Mouse (Mus musculus): Measurements from ENCODE around the gene Hcn3. TPM values are rescaled to one million over a fixed set of nuclear protein-coding genes. Genes with fewer than 3 reads are reported as not detected.

Hcn3 gene
- polyA plus RNA-seq, 1 experiment from 2014 or later = 0.45 TPM

DNA sequence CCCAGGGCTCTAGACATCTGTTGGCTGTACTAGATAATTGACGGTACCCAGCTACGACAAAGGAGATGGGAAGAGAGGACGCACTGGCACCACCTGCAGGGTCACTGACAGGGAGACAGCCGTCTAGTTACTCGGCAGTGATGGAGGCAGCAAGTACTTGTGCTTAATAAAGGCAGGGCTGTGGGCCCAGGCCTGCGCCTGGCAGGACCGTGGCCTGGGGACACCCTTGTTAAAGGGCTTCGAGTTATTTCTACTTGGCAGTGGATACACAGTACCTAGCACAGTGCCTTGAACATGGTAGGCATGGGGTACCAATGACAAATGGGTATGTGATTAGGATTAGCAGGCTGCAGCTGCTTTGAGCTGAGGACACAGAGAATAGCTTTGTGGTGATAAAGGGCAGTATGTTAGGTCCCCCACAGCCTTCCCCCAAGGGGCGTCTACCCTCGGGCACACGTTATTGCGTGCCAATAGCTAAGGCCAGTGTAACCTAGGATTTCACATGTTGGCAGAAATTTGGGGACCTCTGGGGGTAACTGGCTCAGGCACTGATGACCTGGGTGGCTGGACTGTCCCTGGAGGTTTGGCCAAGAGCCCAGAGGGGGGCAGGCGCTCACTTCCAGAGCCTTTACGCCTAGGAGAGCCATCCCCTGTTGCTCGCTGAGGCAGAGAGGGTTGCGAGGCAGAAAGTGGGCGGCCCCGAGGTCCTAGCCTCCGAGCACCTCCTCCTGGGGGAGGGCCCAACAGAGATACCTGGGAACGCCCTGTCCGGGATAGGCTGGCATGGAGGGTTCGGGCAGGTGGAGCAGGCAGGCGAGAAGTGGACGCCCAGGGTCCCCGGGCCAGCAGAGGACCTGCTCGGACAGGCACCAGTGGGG, 12.7 kb downstream of the Hcn3 start:
- H3K9me3 ChIP-seq (ENCODE audit: control insufficient read depth, low read length) = no peaks in the 10 kb centered on the region
- TF ChIP-seq CTCF (IDR thresholded peaks at IDR 0.05; ENCODE audit: low read depth) = no peak
- no peak for TF ChIP-seq EP300 (optimal IDR thresholded peaks at IDR 0.05)
- peak overlapping the region; percentile 24; the same call in 1 of the 2 replicates for H3K4me3 ChIP-seq (ENCODE audit: low read depth, low read length)
- no peaks in the 10 kb centered on the region for H3K27me3 ChIP-seq (ENCODE audit: control insufficient read depth, insufficient read depth, low read length)
- ATAC-seq (ENCODE audit: low FRiP score, low TSS enrichment) (peak; percentile 88), DNase-seq (ENCODE audit: low spot score) (peak; percentile 82)
- no peaks in the 10 kb centered on the region for H3K36me3 ChIP-seq (ENCODE audit: control insufficient read depth, insufficient read depth, low read length)
- peak overlapping the region; percentile 48 for H3K4me2 ChIP-seq (replicated peaks; ENCODE audit: low read depth)
- H3K9ac ChIP-seq (ENCODE audit: low read length) = peak overlapping the region; percentile 43; the same call in 1 of the 2 replicates
- no peaks in the 10 kb centered on the region for H3K4me1 ChIP-seq (replicated peaks; ENCODE audit: control insufficient read depth, insufficient read depth)
- 29% methylated on average over 23 of the region's 26 CpGs for WGBS
- H3K27ac ChIP-seq (replicated peaks) = no peak overlapping the region

DNA sequence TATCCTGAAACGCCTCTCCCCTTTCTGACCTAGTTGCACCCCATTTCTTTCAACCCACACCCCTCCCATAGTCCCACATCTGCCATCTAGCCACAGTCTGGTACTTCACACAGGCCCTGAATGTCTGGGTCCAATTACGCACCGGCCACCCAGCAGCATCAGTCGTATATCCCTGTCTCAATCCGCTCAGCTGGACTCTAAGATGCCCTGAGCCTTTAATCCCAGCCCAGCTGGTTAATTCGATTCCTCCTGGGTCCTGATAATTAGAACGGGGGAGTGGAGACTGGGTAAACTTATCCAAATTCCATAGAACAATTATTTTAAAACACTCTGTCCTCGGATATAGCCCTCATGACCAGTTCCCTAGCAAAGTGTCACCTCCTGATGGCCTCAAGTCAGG, 14.4 kb downstream of the Hcn3 start:
- Histone ChIP-seq H3K9me3 (ENCODE audit: control insufficient read depth, low read length) (no peaks in the 10 kb centered on the region), H3K27me3 (ENCODE audit: control insufficient read depth, insufficient read depth, low read length) (no peaks in the 10 kb centered on the region), H3K4me3 (ENCODE audit: low read depth, low read length) (no peak overlapping the region), H3K27ac (replicated peaks) (no peak overlapping the region), H3K4me1 (replicated peaks; ENCODE audit: control insufficient read depth, insufficient read depth) (no peaks in the 10 kb centered on the region), H3K36me3 (ENCODE audit: control insufficient read depth, insufficient read depth, low read length) (no peaks in the 10 kb centered on the region), H3K9ac (ENCODE audit: low read length) (no peak overlapping the region), H3K4me2 (replicated peaks; ENCODE audit: low read depth) (no peak overlapping the region)
- ATAC-seq (ENCODE audit: low FRiP score, low TSS enrichment) (no peak), DNase-seq (ENCODE audit: low spot score) (no peak)
- no peak for TF ChIP-seq EP300 (optimal IDR thresholded peaks at IDR 0.05)
- TF ChIP-seq CTCF (IDR thresholded peaks at IDR 0.05; ENCODE audit: low read depth) = no peak
- 50% methylated on average over 8 of the region's 8 CpGs for WGBS

DNA sequence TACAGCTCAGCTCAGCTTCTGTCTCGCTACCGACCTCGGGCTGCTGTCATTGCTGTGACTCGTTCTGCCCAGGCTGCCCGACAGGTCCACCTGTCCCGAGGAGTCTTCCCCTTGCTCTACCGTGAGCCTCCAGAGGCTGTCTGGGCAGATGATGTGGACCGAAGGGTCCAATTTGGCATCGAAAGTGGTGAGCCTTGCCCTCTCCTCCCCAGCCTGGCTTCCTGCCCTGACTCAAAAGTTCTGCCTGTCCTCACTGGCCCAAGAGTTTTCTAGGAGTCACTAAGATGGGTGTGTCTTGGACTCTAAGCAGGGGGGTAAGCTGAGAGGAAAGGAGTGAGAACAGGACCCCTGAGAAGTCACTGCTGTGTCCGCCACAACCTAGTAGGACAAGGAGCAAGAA, 15.2 kb downstream of the Hcn3 start:
- no peak overlapping the region for H3K27ac ChIP-seq (replicated peaks)
- H3K36me3 ChIP-seq (ENCODE audit: control insufficient read depth, insufficient read depth, low read length) = no peaks in the 10 kb centered on the region
- no peaks in the 10 kb centered on the region for H3K9me3 ChIP-seq (ENCODE audit: control insufficient read depth, low read length)
- H3K9ac ChIP-seq (ENCODE audit: low read length) = 0 out of 2 replicates have a peak overlapping the region, but pooled peaks have one; percentile 23
- ATAC-seq (ENCODE audit: low FRiP score, low TSS enrichment) (no peak), DNase-seq (ENCODE audit: low spot score) (no peak)
- H3K27me3 ChIP-seq (ENCODE audit: control insufficient read depth, insufficient read depth, low read length) = no peaks in the 10 kb centered on the region
- WGBS = 71% methylated on average over 10 of the region's 10 CpGs
- TF ChIP-seq CTCF (IDR thresholded peaks at IDR 0.05; ENCODE audit: low read depth) = no peak
- TF ChIP-seq EP300 (optimal IDR thresholded peaks at IDR 0.05) = no peak
- H3K4me1 ChIP-seq (replicated peaks; ENCODE audit: control insufficient read depth, insufficient read depth) = no peaks in the 10 kb centered on the region
- H3K4me2 ChIP-seq (replicated peaks; ENCODE audit: low read depth) = no peak overlapping the region
- no peak overlapping the region for H3K4me3 ChIP-seq (ENCODE audit: low read depth, low read length)

DNA sequence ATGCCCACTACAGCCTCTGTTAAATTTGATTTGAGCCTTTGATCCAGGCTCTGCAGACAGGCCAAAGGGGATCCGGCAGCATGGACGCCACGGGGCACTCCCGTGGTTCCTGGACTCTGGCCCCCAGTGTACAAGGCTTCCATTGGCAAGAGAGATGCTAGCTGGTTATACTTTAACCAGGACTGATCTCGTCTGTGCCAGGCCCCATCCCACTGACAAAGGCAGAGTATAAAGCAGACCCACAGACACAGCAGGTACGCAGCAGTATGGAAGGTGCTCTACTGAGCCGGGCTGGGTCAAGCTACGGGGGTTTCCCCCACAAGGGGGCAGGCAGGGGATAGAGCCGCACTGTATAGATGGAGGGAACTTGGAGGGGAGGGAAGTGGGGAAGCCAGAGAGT, 23.6 kb downstream of the Hcn3 start:
- no peaks in the 10 kb centered on the region for H3K9me3 ChIP-seq (ENCODE audit: control insufficient read depth, low read length)
- H3K4me3 ChIP-seq (ENCODE audit: low read depth, low read length) = no peak overlapping the region
- H3K9ac ChIP-seq (ENCODE audit: low read length) = no peak overlapping the region
- H3K27ac ChIP-seq (replicated peaks) = 0 out of 2 replicates have a peak overlapping the region, but pooled peaks have one; percentile 8
- WGBS = 33% methylated on average over 9 of the region's 9 CpGs
- no peaks in the 10 kb centered on the region for H3K27me3 ChIP-seq (ENCODE audit: control insufficient read depth, insufficient read depth, low read length)
- H3K4me1 ChIP-seq (replicated peaks; ENCODE audit: control insufficient read depth, insufficient read depth) = no peaks in the 10 kb centered on the region
- H3K4me2 ChIP-seq (replicated peaks; ENCODE audit: low read depth) = no peak overlapping the region
- no peak for TF ChIP-seq EP300 (optimal IDR thresholded peaks at IDR 0.05)
- TF ChIP-seq CTCF (IDR thresholded peaks at IDR 0.05; ENCODE audit: low read depth) = peak; percentile 53
- peak; percentile 74 for DNase-seq (ENCODE audit: low spot score)
- peak; percentile 74 for ATAC-seq (ENCODE audit: low FRiP score, low TSS enrichment)
- no peaks in the 10 kb centered on the region for H3K36me3 ChIP-seq (ENCODE audit: control insufficient read depth, insufficient read depth, low read length)

DNA sequence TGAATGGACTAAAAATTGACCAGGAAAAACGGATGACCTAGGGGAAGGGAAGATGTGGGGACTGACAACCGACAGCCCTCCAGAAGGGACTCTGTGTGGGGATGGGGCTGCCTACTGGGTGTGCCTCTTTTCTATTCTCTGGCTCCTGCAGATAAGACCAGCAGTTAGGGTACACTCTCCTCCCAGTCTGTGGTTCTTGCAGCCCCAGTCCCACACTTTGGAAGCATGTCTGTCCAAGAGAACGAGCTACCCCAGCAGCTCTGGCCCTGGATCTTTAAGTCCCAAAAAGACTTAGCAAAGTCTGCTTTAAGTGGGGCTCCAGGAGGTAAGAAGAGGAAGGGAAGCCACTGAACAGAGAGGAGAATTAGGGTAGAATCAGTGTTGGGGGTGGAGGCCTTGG, 24.0 kb downstream of the Hcn3 start, which contains the start of gene Pklr:
TSS of gene Pklr (plus strand) at position 185 of the 400 bp plus-strand sequence.
- no peaks in the 10 kb centered on the region for H3K9me3 ChIP-seq (ENCODE audit: control insufficient read depth, low read length)
- no peaks in the 10 kb centered on the region for H3K4me1 ChIP-seq (replicated peaks; ENCODE audit: control insufficient read depth, insufficient read depth)
- no peak for ATAC-seq (ENCODE audit: low FRiP score, low TSS enrichment)
- no peak within 1 kb of the TSS for H3K9ac ChIP-seq (ENCODE audit: low read length)
- WGBS = 50% methylated on average over 3 of the region's 3 CpGs
- H3K27me3 ChIP-seq (ENCODE audit: control insufficient read depth, insufficient read depth, low read length) = no peaks in the 10 kb centered on the region
- H3K4me2 ChIP-seq (replicated peaks; ENCODE audit: low read depth) = no peak within 1 kb of the TSS; the same call in 1 of the 2 replicates
- 0 out of 2 replicates have a peak within 1 kb of the TSS, but pooled peaks have one; percentile 8 for H3K27ac ChIP-seq (replicated peaks)
- no peak within 1 kb of the TSS for H3K4me3 ChIP-seq (ENCODE audit: low read depth, low read length)
- TF ChIP-seq EP300 (optimal IDR thresholded peaks at IDR 0.05) = no peak
- no peak for TF ChIP-seq CTCF (IDR thresholded peaks at IDR 0.05; ENCODE audit: low read depth)
- no peak for DNase-seq (ENCODE audit: low spot score)
- no peaks in the 10 kb centered on the region for H3K36me3 ChIP-seq (ENCODE audit: control insufficient read depth, insufficient read depth, low read length)

DNA sequence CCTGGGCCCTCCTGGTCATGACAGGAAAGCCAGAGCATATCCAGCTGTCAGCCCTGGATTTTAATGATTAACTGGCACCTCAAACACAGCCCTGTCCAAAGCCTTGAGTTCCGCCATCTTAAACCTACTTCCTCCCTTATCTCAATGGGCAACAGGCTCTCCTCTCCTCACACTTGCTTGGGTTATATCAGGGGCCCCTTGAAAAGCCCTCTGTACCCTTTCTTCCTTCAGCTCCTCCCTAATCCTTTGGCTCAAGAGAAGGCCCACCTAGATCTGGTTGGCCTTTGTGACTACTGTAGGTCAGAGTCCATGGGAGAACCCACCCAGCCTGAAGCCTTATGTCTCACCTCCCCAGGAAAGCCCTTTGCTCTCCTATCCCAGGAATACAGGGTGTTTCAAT, 26.2 kb downstream of the Hcn3 start:
- no peak overlapping the region for H3K9ac ChIP-seq (ENCODE audit: low read length)
- no peak overlapping the region for H3K4me2 ChIP-seq (replicated peaks; ENCODE audit: low read depth)
- H3K4me1 ChIP-seq (replicated peaks; ENCODE audit: control insufficient read depth, insufficient read depth) = no peaks in the 10 kb centered on the region
- 71% methylated on average over 1 of the region's 1 CpGs for WGBS
- H3K9me3 ChIP-seq (ENCODE audit: control insufficient read depth, low read length) = no peaks in the 10 kb centered on the region
- DNase-seq (ENCODE audit: low spot score) (no peak), ATAC-seq (ENCODE audit: low FRiP score, low TSS enrichment) (peak; percentile 27)
- H3K4me3 ChIP-seq (ENCODE audit: low read depth, low read length) = no peak overlapping the region
- TF ChIP-seq CTCF (IDR thresholded peaks at IDR 0.05; ENCODE audit: low read depth) (no peak), EP300 (optimal IDR thresholded peaks at IDR 0.05) (no peak)
- no peaks in the 10 kb centered on the region for H3K27me3 ChIP-seq (ENCODE audit: control insufficient read depth, insufficient read depth, low read length)
- no peaks in the 10 kb centered on the region for H3K36me3 ChIP-seq (ENCODE audit: control insufficient read depth, insufficient read depth, low read length)
- H3K27ac ChIP-seq (replicated peaks) = no peak overlapping the region
